Mouse (Mus musculus) spleen, postnatal 36 days (tissue): Measurements from ENCODE around the gene Ufm1.

Experiments
- DNase-seq, 2 experiments: peaks; one replicate each; pipeline ENCODE4 v3.0.0; 2022; ENCODE audit warnings: low spot score in 2 of 2, mixed read lengths in 1 of 2

Ufm1 gene

DNA sequence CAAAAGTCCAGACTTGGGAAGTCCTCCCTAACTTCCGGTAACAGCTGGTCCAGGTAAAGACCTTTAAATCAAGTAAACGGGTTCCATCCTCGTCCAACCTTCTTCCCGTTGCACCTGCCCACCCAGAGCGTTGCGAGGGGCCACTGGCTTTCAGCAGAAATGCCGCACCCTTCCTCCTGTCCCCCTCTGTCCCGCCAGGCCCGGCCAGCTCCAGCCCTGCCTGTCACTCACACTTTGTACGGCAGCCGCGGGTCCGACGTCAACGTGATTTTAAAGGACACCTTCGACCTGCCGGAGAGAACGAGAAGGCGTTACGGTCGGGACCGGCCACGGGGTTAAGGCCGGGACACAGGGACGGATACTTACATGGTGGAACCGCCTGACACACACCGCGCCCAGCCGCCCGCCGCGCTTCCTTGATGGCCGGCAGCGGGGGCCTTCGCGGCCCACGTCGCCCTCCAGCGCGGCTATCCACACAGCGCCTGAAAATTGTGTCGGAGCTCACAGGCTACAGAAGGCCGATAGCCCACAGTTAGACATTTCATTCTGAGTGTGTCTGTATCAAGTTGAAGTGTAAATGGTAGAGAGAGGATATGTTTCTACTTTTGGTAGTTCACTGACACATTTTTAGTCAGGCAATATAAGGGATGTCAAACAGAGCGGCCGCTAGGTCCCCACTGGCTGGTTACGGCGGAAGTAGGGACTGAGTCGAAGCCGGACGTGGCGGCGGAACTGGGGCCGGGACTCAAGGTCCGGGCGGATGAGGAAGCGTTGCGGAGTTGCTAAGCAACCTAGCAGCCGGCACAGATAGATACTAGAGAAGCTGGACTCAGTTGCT is at the start of gene Ufm1:
Gene Ufm1 (minus strand): TSS at position 448 of the 838 bp plus-strand sequence.
- DNase-seq = peak; percentile 95

DNA sequence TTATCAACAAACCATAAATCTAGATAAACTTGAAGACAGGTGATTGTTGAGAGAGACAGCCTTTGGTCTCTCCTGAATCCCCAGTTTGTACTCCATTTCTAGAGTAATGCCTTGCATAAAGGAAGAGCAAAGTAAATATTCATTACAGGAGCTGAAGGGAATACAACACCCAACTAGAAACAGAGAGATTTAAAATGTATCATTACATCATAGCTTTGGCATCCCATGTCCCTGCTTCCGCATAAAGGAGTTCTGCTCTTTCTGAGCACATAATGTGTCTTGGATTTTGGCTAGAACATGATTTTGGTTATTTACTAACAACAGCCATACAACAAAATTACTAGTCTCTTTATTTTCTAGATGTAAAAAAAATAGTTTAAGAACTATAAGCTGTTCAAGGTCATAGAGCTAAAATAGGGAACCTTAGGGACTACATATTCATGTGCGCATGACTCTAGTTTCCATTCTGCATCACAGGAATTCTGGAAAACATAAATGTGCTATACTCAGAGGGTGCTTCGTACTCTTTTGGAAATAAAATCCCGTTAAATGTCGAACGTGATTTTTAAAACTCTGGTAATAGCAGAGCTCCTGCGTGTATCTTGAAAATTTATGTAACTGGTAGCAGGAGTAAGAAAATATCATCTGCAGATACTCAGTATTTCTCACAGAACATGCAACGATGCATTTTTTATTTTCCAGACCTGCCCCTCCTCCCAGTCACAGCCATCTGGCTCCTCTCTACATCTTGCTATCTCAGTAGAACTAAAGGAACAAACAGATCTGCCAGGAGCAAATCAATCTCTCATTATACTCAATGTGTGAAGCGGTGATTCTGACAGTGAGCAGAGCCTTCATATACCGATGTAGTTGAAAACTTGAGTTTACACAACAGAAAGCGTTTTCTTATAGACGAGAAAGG is 27.2 kb upstream of the Ufm1 start:
- DNase-seq = no peak

DNA sequence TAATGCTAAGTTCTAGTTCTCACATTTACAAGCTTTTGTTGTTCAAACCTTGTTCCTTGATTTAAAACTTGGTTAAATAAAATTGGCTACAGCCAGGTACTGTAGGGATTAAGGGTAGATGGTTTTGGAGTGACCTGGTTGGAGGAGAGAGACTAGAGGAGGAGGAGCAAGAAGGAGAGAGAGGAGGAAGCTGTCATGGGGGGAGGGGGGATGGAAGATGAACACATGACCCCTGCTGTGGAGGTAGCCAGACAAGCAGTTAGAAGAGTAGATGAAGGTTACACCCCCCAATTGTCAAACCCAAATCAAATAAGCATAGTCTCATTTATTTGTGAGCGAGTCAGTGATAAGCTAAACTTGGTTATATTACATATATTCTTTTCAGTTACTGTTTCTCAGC is 8.0 kb upstream of the Ufm1 start:
- DNase-seq = no peak

DNA sequence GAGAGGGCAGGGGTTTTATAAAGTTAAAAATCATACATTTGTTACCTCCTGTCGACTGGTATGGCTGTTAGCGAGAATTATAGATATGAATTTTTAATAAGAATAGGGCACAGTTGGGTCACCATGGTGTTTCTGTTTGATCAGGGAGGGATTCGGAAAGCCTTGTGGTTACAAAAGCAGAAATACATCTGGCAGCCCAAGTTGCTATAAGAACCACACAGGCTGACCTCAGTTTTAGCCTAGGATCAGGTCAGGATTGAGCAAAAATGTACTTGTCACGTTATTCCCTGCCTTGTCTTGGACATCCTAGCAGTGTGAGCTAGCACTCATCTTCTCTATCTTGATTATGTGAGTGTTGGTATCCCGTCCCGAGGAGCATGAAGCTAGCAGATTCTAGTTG is 6.9 kb upstream of the Ufm1 start:
- DNase-seq = no peak

DNA sequence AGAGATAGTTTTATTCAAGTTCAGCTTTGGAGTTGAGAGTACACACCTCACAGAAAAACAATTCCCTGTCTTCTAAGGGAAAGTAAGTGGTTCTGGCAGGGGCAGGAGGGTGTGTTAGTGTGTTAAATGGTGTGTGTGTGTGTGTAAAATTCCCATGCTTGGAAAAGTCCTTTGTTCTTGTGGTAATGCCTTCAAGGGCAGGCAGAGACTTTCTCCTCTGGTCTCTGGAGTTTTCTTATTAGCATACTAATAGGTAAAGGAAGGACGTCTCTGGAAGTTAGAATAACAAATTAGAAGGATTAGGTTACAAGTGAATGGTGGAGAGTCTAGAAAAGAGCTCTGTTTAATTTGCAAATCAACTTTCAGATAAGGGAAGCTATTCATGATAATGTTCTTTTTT is 5.6 kb upstream of the Ufm1 start:
- DNase-seq = no peak

DNA sequence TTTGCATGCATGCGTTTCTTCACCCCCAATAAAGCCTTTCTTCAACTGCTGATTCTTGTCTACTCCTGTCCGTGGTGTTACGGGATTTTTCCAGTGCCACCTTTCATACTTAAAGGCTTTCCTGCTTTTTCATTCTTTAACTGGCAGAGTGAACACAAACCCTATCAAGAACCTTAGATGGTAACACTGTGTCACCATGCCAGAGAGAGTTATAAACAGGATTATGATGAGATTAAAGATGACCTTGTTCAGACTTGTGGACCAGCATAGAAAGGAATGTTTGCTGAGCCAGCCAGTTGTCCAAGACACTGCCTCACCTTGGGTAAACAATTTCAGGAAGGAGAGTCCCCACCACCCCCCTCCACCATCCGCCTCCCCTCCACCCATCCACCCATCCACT is 4.6 kb upstream of the Ufm1 start:
- no peak for DNase-seq

DNA sequence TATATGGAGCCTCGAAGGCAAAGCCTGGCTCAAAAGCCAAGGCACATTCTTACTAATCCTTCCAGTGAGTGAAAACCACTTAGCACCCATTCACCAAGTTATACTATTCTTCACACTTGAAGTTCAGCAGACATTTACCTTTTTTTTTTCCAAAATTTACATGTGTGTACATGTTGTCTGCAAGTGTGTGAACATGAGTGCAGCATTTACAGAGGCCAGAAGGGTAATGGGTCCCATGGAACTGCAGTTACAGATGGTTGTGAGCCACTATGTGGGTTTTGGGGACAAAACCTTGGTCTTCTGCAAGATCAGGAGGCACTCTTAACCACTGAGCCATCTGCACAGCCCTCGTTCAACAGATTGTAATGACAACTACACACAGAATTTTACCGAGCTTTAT is 8.8 kb downstream of the Ufm1 start:
- no peak for DNase-seq

DNA sequence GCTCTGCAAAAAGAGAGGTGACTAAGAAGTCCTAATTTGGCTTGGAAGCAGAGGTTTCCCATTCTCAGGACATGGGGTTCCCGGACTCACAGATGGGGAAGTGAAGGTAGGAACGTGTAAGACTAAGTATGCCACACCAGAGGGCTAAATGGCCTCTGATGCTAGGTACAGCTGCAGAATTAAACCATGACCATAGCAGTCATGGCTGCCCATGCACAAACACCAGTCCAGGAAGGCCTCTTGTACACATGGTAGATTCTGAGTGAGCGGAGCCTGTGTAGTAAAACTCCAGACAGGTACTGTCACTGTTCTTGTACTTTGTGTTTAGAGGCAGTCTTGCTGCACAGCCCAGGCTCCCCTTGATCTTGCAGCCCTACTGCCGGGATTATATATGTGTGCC is 9.4 kb downstream of the Ufm1 start:
- DNase-seq = no peak

DNA sequence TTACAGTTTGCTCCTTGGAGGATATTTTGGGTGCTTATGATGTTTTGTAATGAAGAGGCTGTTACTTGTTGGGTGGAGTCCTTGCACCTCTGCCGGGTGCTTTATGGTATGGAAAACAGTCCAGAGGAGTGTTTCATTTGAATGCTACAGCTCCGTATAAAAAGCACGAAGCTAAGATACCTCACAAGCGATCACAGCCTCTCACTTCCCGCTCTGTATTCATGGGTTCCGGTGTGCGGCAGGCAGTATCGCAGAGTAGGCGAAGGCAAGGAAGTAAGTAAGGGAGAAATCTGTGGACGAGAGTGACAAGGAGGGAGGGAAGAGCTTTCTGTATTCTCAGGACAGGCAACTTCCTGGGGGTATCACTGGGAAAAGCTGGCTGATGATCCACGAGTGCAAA is 15.4 kb downstream of the Ufm1 start:
- DNase-seq = no peak

DNA sequence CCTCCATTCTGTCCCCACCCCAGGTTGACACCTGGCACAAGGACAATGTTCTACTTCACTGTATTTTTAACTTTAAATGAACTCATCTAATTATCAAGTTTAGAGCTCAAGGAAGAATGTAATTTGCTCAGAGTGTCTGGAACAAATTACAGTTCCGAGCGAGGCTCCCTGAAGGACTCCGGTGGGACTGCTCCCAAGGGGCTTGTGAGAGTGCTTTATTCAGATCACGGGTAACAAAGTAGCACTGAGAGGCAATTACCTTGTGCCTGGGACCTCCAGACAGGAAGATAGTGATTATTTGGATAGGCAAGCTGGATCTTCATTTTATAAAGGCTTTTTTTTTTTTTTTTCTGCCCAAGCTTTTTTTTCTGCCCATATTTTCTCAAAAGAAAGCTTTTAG is 15.9 kb downstream of the Ufm1 start:
- no peak for DNase-seq

DNA sequence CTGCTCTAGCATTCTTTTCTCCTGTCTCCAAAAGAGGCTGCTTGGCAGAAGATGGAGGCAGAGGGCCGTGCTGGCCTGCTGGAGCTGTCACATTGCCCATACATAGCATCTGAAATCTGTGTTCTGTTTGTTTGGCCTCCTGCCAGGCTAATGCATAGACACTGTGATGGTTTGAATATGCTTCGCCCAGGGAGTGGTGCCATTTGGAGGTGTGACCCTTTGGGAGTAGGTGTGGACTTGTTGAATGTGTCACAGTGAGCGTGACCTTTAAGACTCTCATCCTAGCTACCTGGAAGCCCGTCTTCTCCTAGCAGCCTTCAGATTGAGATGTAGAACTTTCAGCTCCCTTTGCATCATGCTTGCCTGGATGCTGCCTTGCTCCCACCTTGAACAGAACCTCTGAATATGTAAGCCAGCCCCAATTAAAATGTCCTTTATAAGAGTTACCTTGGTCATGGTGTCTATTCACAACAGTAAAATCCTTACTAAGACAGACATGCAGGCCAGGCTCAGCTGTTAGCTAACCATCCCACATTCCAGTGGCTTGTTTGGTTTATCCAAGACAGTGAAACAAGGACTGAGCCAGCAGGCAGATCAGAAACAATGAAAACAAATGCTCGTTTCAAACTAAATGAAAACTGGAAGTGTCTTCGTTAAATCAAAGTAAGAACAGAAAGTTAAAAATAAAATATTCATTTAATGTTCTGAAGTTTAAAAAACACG is 17.3 kb downstream of the Ufm1 start:
- no peak for DNase-seq

DNA sequence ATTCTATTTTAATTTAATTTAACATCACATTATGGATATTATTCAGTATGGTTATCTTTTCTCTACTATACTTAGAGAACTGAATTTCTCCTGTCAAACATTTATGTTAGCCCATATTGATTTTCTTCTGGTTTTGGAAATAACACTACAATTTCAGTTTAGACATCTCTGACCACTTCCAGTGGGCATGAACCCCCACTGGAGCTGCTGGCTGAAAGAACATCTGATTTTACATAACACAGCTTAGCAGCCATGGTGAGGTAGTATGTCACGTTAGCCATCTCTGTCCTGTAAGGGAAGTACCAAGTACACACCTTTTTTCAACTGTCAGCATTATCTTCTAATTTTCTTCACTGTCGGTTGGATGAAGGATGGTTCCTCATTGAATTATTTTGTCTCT is 18.8 kb downstream of the Ufm1 start, which contains the start of gene Gm10985:
Gene Gm10985 (plus strand): TSS at position 301 of the 400 bp plus-strand sequence.
- no peak for DNase-seq

DNA sequence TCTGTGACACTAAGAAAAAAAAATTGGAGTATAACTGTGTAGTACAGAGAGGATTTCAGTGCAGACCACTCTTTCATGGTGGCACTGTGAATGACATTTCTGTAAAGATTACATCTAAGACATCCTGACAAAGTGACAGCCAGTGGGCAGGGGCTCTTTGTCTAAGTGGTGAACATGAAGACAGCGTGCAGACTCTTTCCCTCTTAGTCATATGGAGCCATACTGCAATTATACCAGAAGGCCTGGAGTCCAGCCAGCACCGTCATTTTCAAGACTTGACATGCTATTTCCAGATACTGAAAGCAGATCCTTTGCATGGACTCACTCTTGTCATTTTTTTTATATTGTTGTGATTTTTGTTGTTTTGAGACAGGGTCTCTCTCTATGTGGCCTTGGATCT is 29.4 kb downstream of the Ufm1 start:
- DNase-seq = no peak

DNA sequence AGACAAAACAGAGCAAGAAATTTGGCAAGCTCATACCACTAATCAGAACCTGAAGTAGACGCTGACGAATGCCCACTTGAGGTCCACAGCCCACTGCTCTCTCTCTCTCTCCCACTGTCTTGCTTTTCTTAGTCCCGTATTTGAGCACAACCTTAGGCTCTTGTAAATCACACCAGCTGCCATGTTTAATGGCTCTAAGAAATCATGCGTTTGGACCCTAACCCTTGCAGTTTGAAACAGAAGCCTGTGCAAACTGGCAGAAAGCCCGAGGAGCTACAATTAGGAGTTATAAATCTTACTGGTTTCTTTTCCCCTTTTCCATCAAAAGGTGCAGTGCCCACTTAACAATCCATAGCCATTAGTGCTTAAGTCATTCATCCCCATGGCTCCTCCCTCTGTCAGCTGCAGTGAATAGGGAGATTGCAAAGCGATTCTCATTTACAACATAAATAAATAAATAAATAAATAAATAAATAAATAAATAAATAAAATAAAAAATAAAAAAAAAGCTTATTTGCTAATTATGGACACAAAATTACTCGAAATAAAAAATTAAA is 50.1 kb downstream of the Ufm1 start:
- no peak for DNase-seq
